Mouse (Mus musculus): ENCODE data around the gene Pqlc3. TPM values are rescaled to one million over a fixed set of nuclear protein-coding genes. Genes with fewer than 3 reads are reported as not detected.

The Pqlc3 gene
- 1.4 and 2.2 TPM in 2 replicates for polyA plus RNA-seq (2015; fragmentation: Nextera tagmentation; extraction: Ambion mirVana)

DNA sequence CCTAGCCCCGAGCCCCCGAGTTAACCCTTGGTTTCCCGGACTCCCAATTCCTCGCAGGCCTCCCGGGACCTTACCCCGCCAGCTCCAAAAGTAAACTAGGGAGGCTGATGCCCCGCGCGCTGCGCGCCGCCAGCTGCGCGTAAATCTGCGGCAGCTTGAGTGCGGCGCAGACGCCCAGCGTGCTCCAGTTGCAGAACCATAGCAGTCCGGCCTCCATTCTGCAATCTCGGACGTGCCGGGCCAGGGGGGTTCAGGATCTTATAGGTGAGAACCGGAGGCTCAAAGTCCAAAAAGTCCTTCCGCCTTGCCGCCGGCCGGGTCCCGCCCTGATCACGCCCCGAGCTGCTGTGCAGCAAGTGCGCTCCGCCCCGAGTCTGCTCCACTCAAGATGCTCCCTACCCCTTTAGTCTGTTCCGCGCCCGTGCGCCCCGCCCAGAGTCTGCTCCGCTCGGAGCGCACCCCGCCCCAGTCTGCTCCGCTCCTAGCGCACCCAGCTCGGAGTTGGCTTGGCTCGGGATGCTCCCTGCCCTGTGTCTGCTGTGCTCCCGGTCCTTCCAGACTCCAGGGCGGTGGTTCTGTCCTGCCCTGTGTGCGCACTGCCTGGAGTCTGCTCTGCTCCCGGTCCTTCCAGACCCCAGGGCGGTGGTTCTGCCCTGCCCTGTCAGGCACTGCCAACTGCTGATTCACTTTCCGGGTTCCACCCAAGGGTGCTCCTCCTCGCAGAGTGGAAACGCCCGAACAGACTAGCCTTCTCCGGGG lies at the start of gene Pqlc3:
Gene Pqlc3 (minus strand): TSS at position 670 of the 759 bp plus-strand sequence.
- Histone ChIP-seq H3K27ac (replicated peaks) (no peak within 1 kb of the TSS), H3K9ac (peak within 1 kb of the TSS; percentile 49; the same call in 1 of the 2 replicates), H3K9me3 (no peaks in the 10 kb centered on the region), H3K4me3 (peak within 1 kb of the TSS; percentile 46), H3K36me3 (no peaks in the 10 kb centered on the region), H3K4me2 (peak within 1 kb of the TSS; percentile 81), H3K27me3 (peaks cover 53% of the 10 kb centered on the region), H3K4me1 (replicated peaks) (peaks cover 18% of the 10 kb centered on the region)
- peak; percentile 55 for ATAC-seq (ENCODE audit: low read depth)
- WGBS: 2% methylated on average over 57 of the region's 57 CpGs

DNA sequence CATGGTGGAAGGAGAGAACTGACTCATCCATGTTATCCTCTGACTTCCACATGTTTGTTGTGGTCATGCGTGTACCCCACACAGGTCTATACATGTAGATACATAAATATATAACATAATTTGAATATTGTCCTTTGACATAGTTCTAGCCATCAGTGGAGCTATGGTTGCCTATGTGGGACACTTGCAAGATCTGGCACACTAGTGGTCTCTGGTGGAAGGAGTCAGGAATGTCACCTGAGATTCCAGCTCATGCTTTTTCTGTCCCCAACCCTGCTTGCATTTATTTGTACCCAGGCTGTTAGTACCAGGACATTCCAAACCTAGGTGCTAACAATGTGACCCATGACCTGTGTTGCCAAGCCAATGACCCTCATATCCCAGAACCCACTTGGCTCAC lies 49.6 kb upstream of the Pqlc3 start:
- no peaks in the 10 kb centered on the region for H3K9me3 ChIP-seq
- H3K9ac ChIP-seq: no peak overlapping the region
- no peak for ATAC-seq (ENCODE audit: low read depth)
- peaks cover 18% of the 10 kb centered on the region; the same call in 1 of the 2 replicates for H3K4me1 ChIP-seq (replicated peaks)
- H3K4me2 ChIP-seq: no peak overlapping the region
- H3K4me3 ChIP-seq: no peak overlapping the region
- H3K36me3 ChIP-seq: no peaks in the 10 kb centered on the region
- WGBS: 95% methylated on average over 1 of the region's 1 CpGs
- H3K27me3 ChIP-seq: peaks cover 28% of the 10 kb centered on the region
- H3K27ac ChIP-seq (replicated peaks): no peak overlapping the region

DNA sequence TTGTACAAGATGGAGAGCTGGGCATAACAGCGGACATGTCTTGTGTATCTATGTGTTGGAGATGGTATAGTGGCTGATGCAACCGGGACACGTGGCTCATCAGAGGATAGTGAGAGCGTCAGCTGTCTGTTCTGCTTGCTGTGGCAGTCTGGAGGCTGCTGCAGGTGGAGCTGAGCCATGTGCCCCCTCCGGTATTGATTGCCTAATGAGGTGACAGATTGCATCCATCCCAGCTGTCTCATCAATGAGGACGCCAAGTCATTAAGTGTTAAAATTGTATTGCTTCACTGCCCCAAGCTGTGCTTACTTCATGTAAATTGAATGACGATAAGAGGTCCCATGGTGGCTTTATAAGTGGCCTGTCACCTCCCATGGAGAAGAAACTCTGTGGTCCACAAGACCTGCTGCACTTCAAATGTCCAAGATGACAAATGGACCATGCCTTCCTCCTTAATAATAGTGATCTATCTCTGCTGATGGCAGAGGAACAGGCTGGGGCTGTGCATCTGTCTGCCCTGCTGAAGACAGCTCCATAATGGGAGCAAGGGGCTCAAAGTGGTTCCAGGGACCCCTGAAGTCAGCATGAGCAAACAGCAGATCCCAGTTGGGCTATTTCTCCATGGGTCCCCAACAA lies 48.9 kb upstream of the Pqlc3 start:
- no peak overlapping the region for H3K4me2 ChIP-seq
- no peak overlapping the region for H3K27ac ChIP-seq (replicated peaks)
- no peaks in the 10 kb centered on the region for H3K36me3 ChIP-seq
- WGBS: 25% methylated on average over 7 of the region's 7 CpGs
- peak; percentile 90 for ATAC-seq (ENCODE audit: low read depth)
- H3K4me3 ChIP-seq: no peak overlapping the region
- no peak overlapping the region for H3K9ac ChIP-seq
- H3K4me1 ChIP-seq (replicated peaks): peaks cover 18% of the 10 kb centered on the region; the same call in 1 of the 2 replicates
- no peaks in the 10 kb centered on the region for H3K9me3 ChIP-seq
- H3K27me3 ChIP-seq: peaks cover 31% of the 10 kb centered on the region

DNA sequence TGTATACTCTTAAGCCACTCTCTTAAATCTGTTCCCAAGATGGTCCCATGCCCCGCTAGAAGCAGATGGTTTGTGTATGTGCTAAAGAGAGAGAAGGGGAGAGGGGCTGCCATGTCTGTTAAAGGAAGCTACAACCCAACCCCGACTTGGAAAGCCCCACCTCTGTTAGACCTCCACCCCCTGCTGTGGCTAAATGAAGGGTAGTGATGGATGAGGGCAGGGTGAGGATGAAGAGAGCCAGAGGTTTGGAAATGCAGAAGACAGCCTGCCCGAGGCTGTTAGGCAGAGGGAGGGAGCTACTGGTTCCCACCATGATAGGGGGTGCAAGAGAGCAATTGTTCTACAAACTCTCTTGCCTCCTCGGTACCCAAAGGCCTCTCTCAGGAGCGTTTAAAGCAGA lies 43.1 kb upstream of the Pqlc3 start:
- no peak for ATAC-seq (ENCODE audit: low read depth)
- no peaks in the 10 kb centered on the region for H3K4me1 ChIP-seq (replicated peaks)
- no peak overlapping the region for H3K4me2 ChIP-seq
- H3K36me3 ChIP-seq: no peaks in the 10 kb centered on the region
- H3K27ac ChIP-seq (replicated peaks): no peak overlapping the region
- 41% methylated on average over 5 of the region's 5 CpGs for WGBS
- H3K9me3 ChIP-seq: no peaks in the 10 kb centered on the region
- H3K27me3 ChIP-seq: peaks cover 9% of the 10 kb centered on the region; the same call in 1 of the 2 replicates
- no peak overlapping the region for H3K9ac ChIP-seq
- no peak overlapping the region for H3K4me3 ChIP-seq

DNA sequence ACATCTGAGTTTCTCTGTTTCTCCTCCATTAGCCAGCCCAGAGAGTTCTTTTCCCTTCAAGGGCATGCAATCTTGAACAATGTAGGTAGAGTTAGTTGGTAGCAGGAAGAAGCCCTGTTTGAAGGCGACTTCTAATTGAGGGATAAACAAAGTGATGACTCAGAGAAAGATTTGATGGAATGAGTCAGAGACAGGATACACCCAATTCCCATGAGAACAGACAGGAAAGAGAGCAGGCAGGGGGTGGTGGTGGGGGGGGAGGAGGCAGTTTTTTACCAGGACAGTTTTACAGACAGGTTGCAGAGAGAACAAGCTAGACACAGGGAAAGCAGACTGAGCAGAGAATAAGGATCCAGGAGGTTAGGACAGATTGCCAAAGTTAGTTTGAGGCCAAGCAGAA lies 40.4 kb upstream of the Pqlc3 start:
- Histone ChIP-seq H3K4me3 (no peak overlapping the region), H3K4me1 (replicated peaks) (peaks cover 17% of the 10 kb centered on the region), H3K36me3 (no peaks in the 10 kb centered on the region), H3K27ac (replicated peaks) (no peak overlapping the region), H3K9ac (no peak overlapping the region), H3K9me3 (no peaks in the 10 kb centered on the region), H3K4me2 (no peak overlapping the region), H3K27me3 (peaks cover 6% of the 10 kb centered on the region)
- no peak for ATAC-seq (ENCODE audit: low read depth)
- 86% methylated on average over 1 of the region's 1 CpGs for WGBS

DNA sequence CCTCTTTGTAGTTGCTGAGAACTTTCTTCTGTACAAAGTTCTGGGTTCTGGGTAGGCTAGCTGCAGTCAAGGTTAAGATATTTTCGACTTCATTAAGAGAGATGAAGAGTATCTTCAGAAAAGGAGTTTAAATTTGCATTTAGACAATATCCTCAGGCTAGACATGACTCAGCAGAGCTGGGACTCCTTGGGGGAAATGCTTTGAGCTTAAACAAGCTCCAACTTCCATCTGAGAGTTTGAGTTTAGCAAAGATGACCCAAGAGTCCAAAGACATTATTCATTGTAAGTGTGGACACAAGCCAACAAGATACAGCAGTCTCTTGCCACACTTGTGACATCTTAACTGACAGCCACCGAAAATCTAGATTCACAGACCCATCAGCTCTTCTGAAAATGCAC lies 39.2 kb upstream of the Pqlc3 start:
- no peak overlapping the region for H3K9ac ChIP-seq
- H3K27me3 ChIP-seq: peaks cover 9% of the 10 kb centered on the region
- no peak overlapping the region for H3K4me2 ChIP-seq
- WGBS: 78% methylated on average over 2 of the region's 2 CpGs
- peaks cover 17% of the 10 kb centered on the region for H3K4me1 ChIP-seq (replicated peaks)
- no peaks in the 10 kb centered on the region for H3K36me3 ChIP-seq
- no peak overlapping the region for H3K27ac ChIP-seq (replicated peaks)
- H3K4me3 ChIP-seq: no peak overlapping the region
- H3K9me3 ChIP-seq: no peaks in the 10 kb centered on the region
- no peak for ATAC-seq (ENCODE audit: low read depth)

DNA sequence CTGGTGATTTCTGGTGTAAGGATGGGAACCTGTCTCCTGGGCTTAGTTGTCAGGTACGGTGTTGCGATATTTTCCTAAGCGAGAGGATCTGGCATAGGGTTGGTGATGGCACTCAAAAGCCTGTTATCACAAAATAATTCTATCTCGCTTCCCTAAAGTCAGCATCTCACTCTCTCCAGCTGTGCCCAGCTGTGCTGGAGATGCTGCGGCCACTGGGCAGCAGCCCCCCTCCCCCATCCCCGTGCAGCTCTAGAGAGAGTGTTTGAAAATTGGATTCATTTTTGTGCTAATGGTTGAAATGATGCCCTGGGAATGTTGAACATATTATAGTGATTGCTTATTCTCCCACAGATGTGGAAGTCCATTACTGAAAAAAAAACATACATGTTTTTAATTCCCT lies 38.0 kb upstream of the Pqlc3 start:
- H3K4me1 ChIP-seq (replicated peaks): peaks cover 17% of the 10 kb centered on the region
- no peak overlapping the region for H3K4me2 ChIP-seq
- no peak overlapping the region for H3K27ac ChIP-seq (replicated peaks)
- ATAC-seq (ENCODE audit: low read depth): no peak
- peaks cover 9% of the 10 kb centered on the region; the same call in 1 of the 2 replicates for H3K27me3 ChIP-seq
- H3K9ac ChIP-seq: no peak overlapping the region
- no peak overlapping the region for H3K4me3 ChIP-seq
- WGBS: 76% methylated on average over 6 of the region's 6 CpGs
- no peaks in the 10 kb centered on the region for H3K36me3 ChIP-seq
- no peaks in the 10 kb centered on the region for H3K9me3 ChIP-seq

DNA sequence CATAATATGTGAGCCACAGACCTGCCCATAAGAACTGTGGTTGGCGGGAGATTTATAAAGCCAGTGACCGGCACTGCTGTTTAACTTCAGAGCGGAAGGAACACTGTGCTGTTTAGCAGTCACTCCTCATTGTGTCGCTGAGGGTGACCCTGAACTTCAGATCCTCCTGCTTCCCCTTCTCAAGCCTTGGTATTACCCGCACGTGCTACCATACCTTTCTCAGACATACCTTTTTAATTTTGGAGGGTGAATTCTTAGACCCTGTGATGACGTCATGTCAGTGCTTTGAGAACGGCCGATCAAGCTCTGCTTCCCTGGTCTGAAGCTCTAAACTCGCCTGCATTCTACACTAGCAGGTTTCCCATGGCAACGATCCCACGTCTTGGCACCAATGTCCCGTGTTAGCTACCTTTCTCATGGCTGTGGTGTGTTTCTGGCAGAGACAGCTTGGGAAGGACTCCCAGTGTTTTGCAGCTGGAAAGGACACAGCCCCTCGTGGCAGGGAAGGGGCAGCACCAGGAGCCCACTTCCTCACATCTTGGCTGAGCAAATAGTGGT lies 36.9 kb upstream of the Pqlc3 start:
- 0 out of 2 replicates have a peak overlapping the region, but pooled peaks have one; percentile 38 for H3K27ac ChIP-seq (replicated peaks)
- no peaks in the 10 kb centered on the region for H3K9me3 ChIP-seq
- H3K4me1 ChIP-seq (replicated peaks): peaks cover 17% of the 10 kb centered on the region
- no peak overlapping the region for H3K4me3 ChIP-seq
- 59% methylated on average over 14 of the region's 14 CpGs for WGBS
- no peak for ATAC-seq (ENCODE audit: low read depth)
- H3K9ac ChIP-seq: peak overlapping the region; percentile 22; the same call in 1 of the 2 replicates
- 0 out of 2 replicates have a peak overlapping the region, but pooled peaks have one; percentile 9 for H3K4me2 ChIP-seq
- peaks cover 13% of the 10 kb centered on the region; the same call in 1 of the 2 replicates for H3K27me3 ChIP-seq
- H3K36me3 ChIP-seq: no peaks in the 10 kb centered on the region

DNA sequence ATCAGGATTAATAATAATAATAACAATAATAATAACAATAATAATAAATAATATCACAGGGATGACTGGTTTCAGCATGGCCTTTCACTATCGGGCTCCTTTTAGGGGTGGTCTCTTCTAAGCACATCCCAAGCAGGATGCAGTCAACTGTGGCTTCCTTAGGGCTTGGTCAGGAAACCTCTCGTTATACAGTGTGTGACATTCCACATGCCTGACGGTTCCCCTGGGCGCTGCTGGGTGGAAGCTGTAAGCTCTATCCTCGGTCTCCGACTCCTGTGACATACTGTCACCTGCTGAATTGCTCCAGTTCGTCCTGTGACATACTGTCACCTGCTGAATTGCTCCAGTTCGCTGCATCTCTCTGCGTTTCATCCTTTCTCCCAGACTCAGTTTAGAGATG lies 36.3 kb upstream of the Pqlc3 start:
- Histone ChIP-seq H3K27me3 (peaks cover 17% of the 10 kb centered on the region), H3K4me1 (replicated peaks) (peaks cover 17% of the 10 kb centered on the region)

DNA sequence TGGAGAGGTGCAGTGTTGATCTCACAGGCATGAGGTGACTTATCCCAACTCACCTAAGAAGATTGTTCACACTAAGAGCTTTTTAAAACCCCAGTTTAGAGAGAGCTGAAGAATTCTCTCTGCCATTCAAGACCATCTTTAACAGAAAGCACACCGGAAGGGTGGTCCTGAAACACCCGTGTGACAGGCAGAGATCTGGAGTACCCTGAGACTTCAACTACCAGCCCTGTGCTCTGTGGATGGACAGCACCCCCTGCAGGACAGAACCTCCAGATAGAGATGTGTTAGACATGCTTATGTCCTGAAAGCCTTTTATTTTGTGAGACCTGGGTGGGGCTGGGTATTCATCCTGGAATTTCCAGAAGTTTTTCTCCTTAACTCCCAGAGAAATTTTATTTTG lies 34.9 kb upstream of the Pqlc3 start:
- no peak for ATAC-seq (ENCODE audit: low read depth)
- Histone ChIP-seq H3K9me3 (no peaks in the 10 kb centered on the region), H3K4me1 (replicated peaks) (peaks cover 17% of the 10 kb centered on the region), H3K27ac (replicated peaks) (no peak overlapping the region), H3K27me3 (peaks cover 28% of the 10 kb centered on the region), H3K4me2 (no peak overlapping the region), H3K36me3 (no peaks in the 10 kb centered on the region), H3K9ac (no peak overlapping the region), H3K4me3 (no peak overlapping the region)
- 64% methylated on average over 2 of the region's 2 CpGs for WGBS

More for the DNA sequence above, 36.3 kb upstream of the Pqlc3 start:
- Histone ChIP-seq H3K4me3 (no peak overlapping the region), H3K9ac (peak overlapping the region; percentile 22; the same call in 1 of the 2 replicates), H3K27ac (replicated peaks) (0 out of 2 replicates have a peak overlapping the region, but pooled peaks have one; percentile 38), H3K9me3 (no peaks in the 10 kb centered on the region), H3K4me2 (0 out of 2 replicates have a peak overlapping the region, but pooled peaks have one; percentile 9), H3K36me3 (no peaks in the 10 kb centered on the region)
- peak; percentile 44; the same call in 1 of the 2 replicates for ATAC-seq (ENCODE audit: low read depth)
- 46% methylated on average over 9 of the region's 9 CpGs for WGBS

DNA sequence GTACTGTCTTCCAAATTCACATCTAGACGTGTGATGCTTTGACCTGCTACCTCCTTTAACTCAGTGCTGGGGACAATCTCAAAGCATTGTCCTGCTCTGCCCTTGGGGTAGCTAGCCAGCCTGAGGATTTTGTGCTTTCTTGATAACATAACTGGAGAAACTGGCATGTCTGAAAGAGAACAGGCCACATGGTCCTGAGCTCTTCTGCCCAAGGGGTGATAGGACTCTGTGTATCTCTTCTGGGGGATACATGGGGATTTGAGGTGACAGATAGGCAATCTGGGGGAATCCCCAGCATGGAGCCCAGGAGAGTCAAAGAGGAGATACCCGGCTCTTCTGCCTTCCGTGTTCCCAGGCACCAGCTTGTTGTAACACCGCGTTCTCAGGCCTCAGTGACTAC lies 34.5 kb upstream of the Pqlc3 start:
- Histone ChIP-seq H3K36me3 (no peaks in the 10 kb centered on the region), H3K9ac (no peak overlapping the region), H3K4me3 (no peak overlapping the region), H3K9me3 (no peaks in the 10 kb centered on the region), H3K27ac (replicated peaks) (no peak overlapping the region), H3K4me2 (no peak overlapping the region), H3K4me1 (replicated peaks) (peaks cover 17% of the 10 kb centered on the region), H3K27me3 (peaks cover 30% of the 10 kb centered on the region)
- no peak for ATAC-seq (ENCODE audit: low read depth)
- 67% methylated on average over 5 of the region's 5 CpGs for WGBS

DNA sequence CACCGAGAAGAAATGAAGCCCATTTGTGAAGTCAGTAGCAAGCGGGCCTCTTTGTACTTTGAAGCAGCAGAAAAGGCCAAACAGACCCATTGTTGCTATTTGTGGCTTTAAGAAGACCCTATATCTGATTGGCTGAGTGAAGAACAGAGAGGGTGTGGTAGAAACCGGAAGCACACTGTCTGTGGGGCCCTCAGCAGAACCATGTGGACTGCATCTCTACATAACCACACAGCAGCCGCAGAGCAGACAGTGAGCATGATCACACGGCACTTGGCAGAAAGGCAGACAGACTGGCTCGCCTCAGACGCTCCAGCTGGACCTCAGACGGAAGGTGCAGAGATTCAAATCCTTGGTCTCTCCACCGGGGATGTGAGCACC lies 33.2 kb upstream of the Pqlc3 start:
- Histone ChIP-seq H3K9ac (no peak overlapping the region), H3K9me3 (no peaks in the 10 kb centered on the region; the same call in 1 of the 2 replicates), H3K36me3 (no peaks in the 10 kb centered on the region), H3K27me3 (peaks cover 35% of the 10 kb centered on the region), H3K4me3 (no peak overlapping the region), H3K4me2 (no peak overlapping the region), H3K4me1 (replicated peaks) (peaks cover 17% of the 10 kb centered on the region), H3K27ac (replicated peaks) (no peak overlapping the region)
- peak; percentile 38; the same call in 1 of the 2 replicates for ATAC-seq (ENCODE audit: low read depth)
- WGBS: 70% methylated on average over 9 of the region's 9 CpGs

Measured in neural tube, embryonic 13.5 days (tissue).